Mouse (Mus musculus) midbrain, embryonic 16.5 days (tissue): Measurements from ENCODE around the gene Gm49450. TPM values are rescaled to one million over a fixed set of nuclear protein-coding genes. Genes with fewer than 3 reads are reported as not detected.

Source experiments
- ATAC-seq: fragments of 200-750 bp; cut with Nextera tagmentation; 2 replicates; pipeline ENCODE4 v1.8.0; 2017; ENCODE audit warnings: moderate TSS enrichment
- H3K27ac ChIP-seq: fragments of 300-500 bp; sonication (generic); 2 replicates; pipeline ENCODE4 v1.5.1; 2014; ENCODE audit warnings: mild to moderate bottlenecking, low read length, mixed read lengths
- H3K27me3 ChIP-seq: fragments of 300-500 bp; sonication (generic); 2 replicates; pipeline ENCODE4 v1.6.1; 2014; ENCODE audit warnings: low read depth, low read length, mixed read lengths; ENCODE audit not compliant: control insufficient read depth, insufficient read depth
- H3K36me3 ChIP-seq: fragments of 300-500 bp; sonication (generic); 2 replicates; pipeline ENCODE4 v1.6.1; 2014; ENCODE audit warnings: mild to moderate bottlenecking, low read length, moderate library complexity, mixed read lengths; ENCODE audit not compliant: control insufficient read depth, insufficient read depth
- H3K4me1 ChIP-seq: fragments of 300-500 bp; sonication (generic); 2 replicates; pipeline ENCODE4 v1.6.1; 2014; ENCODE audit warnings: mild to moderate bottlenecking, low read length, mixed read lengths; ENCODE audit not compliant: control insufficient read depth, insufficient read depth
- H3K4me2 ChIP-seq: fragments of 300-500 bp; sonication (generic); 2 replicates; pipeline ENCODE4 v1.6.1; 2014; ENCODE audit warnings: mild to moderate bottlenecking, low read length, mixed read lengths
- H3K4me3 ChIP-seq: fragments of 300-500 bp; sonication (generic); 2 replicates; pipeline ENCODE4 v1.5.1; 2014; ENCODE audit warnings: low read depth, mild to moderate bottlenecking, low read length, moderate library complexity, mixed read lengths
- H3K9ac ChIP-seq: fragments of 300-500 bp; sonication (generic); 2 replicates; pipeline ENCODE4 v1.6.1; 2014; ENCODE audit warnings: low read depth, low read length, mixed read lengths
- H3K9me3 ChIP-seq: fragments of 300-500 bp; sonication (generic); replicated peaks from 2 replicates; pipeline ENCODE4 v1.6.1; 2014; ENCODE audit warnings: mild to moderate bottlenecking, low read length, mixed read lengths; ENCODE audit not compliant: control insufficient read depth, poor library complexity, severe bottlenecking
- WGBS: fragments of 180-500 bp; shearing (Covaris S2); extraction: QIAGEN DNeasy Blood & Tissue Kit; methylation state at CpG from one replicate; pipeline ENCODE4 v1.1.7; 2014; 5-methylcytosine and 5-hydroxymethylcytosine counted together
- polyA plus RNA-seq: library from polyadenylated mRNA; unstranded; fragments of >200 nt; fragmentation: Nextera tagmentation; extraction: Ambion mirVana; gene quantifications from 2 replicates; pipeline ENCODE4 v1.2.1, GENCODE M21; 2015

Gm49450 gene
- polyA plus RNA-seq, 1 experiment from 2014 or later, result not detected

GRCm38 (mm10) chr15:98893036-98893435, 60.3 kb downstream of the Gm49450 start:
- H3K27ac ChIP-seq, result no peak overlapping the region
- WGBS, result 39% methylated on average over 4 of the region's 4 CpGs
- no peak overlapping the region for H3K4me3 ChIP-seq
- no peaks in the 10 kb centered on the region for H3K36me3 ChIP-seq
- H3K27me3 ChIP-seq, result peaks cover 47% of the 10 kb centered on the region
- H3K9me3 ChIP-seq, result no peaks in the 10 kb centered on the region
- no peak overlapping the region for H3K9ac ChIP-seq
- peaks cover 28% of the 10 kb centered on the region for H3K4me1 ChIP-seq
- ATAC-seq, result no peak
- no peak overlapping the region for H3K4me2 ChIP-seq

- H3K27ac ChIP-seq, result no peak overlapping the region
- H3K9me3 ChIP-seq, result no peaks in the 10 kb centered on the region
- no peaks in the 10 kb centered on the region for H3K36me3 ChIP-seq
- H3K27me3 ChIP-seq, result peaks cover 40% of the 10 kb centered on the region
- H3K4me1 ChIP-seq, result peaks cover 25% of the 10 kb centered on the region
- H3K9ac ChIP-seq, result 0 out of 2 replicates have a peak overlapping the region, but pooled peaks have one; percentile 6
- 43% methylated on average over 6 of the region's 6 CpGs for WGBS
- no peak overlapping the region for H3K4me3 ChIP-seq
- H3K4me2 ChIP-seq, result no peak overlapping the region
- ATAC-seq, result peak; percentile 63; the same call in 1 of the 2 replicates
Measured at GRCm38 (mm10) chr15:98891907-98892606, 61.3 kb downstream of the Gm49450 start.

- Histone ChIP-seq H3K4me3 (no peak overlapping the region), H3K4me1 (peaks cover 25% of the 10 kb centered on the region), H3K4me2 (no peak overlapping the region; the same call in 1 of the 2 replicates), H3K27me3 (peaks cover 34% of the 10 kb centered on the region), H3K9me3 (no peaks in the 10 kb centered on the region), H3K27ac (no peak overlapping the region), H3K36me3 (no peaks in the 10 kb centered on the region), H3K9ac (no peak overlapping the region)
- WGBS, result 11% methylated on average over 19 of the region's 19 CpGs
- no peak for ATAC-seq
Measured at GRCm38 (mm10) chr15:98891198-98891742, 62.1 kb downstream of the Gm49450 start.

GRCm38 (mm10) chr15:98887526-98887925, 65.8 kb downstream of the Gm49450 start:
- no peak overlapping the region for H3K4me3 ChIP-seq
- no peaks in the 10 kb centered on the region for H3K36me3 ChIP-seq
- H3K9ac ChIP-seq, result no peak overlapping the region
- H3K9me3 ChIP-seq, result no peaks in the 10 kb centered on the region
- H3K27ac ChIP-seq, result no peak overlapping the region
- 83% methylated on average over 7 of the region's 7 CpGs for WGBS
- no peak for ATAC-seq
- no peak overlapping the region for H3K4me2 ChIP-seq
- peaks cover 5% of the 10 kb centered on the region; the same call in 1 of the 2 replicates for H3K27me3 ChIP-seq
- no peaks in the 10 kb centered on the region for H3K4me1 ChIP-seq

- no peak overlapping the region for H3K4me3 ChIP-seq
- H3K9me3 ChIP-seq, result no peaks in the 10 kb centered on the region
- no peak overlapping the region for H3K9ac ChIP-seq
- peaks cover 5% of the 10 kb centered on the region; the same call in 1 of the 2 replicates for H3K27me3 ChIP-seq
- H3K27ac ChIP-seq, result no peak overlapping the region
- no peak for ATAC-seq
- no peak overlapping the region for H3K4me2 ChIP-seq
- H3K36me3 ChIP-seq, result no peaks in the 10 kb centered on the region
- WGBS, result 67% methylated on average over 8 of the region's 8 CpGs
- peaks cover 1% of the 10 kb centered on the region; the same call in 1 of the 2 replicates for H3K4me1 ChIP-seq
Measured at GRCm38 (mm10) chr15:98886667-98887387, 66.5 kb downstream of the Gm49450 start.

GRCm38 (mm10) chr15:98884106-98884505, 69.2 kb downstream of the Gm49450 start:
- no peak for ATAC-seq
- 85% methylated on average over 1 of the region's 1 CpGs for WGBS
- Histone ChIP-seq H3K9ac (no peak overlapping the region), H3K4me1 (peaks cover 19% of the 10 kb centered on the region), H3K36me3 (no peaks in the 10 kb centered on the region), H3K4me3 (no peak overlapping the region), H3K27ac (no peak overlapping the region), H3K27me3 (no peaks in the 10 kb centered on the region), H3K4me2 (no peak overlapping the region), H3K9me3 (no peaks in the 10 kb centered on the region)

GRCm38 (mm10) chr15:98883661-98884060, 69.7 kb downstream of the Gm49450 start:
- H3K4me1 ChIP-seq, result peaks cover 19% of the 10 kb centered on the region
- no peaks in the 10 kb centered on the region for H3K27me3 ChIP-seq
- H3K4me3 ChIP-seq, result no peak overlapping the region
- no peak overlapping the region for H3K9ac ChIP-seq
- H3K4me2 ChIP-seq, result no peak overlapping the region
- no peaks in the 10 kb centered on the region for H3K9me3 ChIP-seq
- H3K27ac ChIP-seq, result no peak overlapping the region
- no peaks in the 10 kb centered on the region for H3K36me3 ChIP-seq
- ATAC-seq, result no peak
